Mouse (Mus musculus): Measurements from ENCODE around the gene Klrb1b. TPM values are rescaled to one million over a fixed set of nuclear protein-coding genes. Genes with fewer than 3 reads are reported as not detected.

Gene Klrb1b
- not detected in 2 replicates for polyA plus RNA-seq (2014; fragmentation: Nextera tagmentation; extraction: Ambion mirVana)

- Histone ChIP-seq H3K36me3 (ENCODE audit: control insufficient read depth, insufficient read depth, low read length) (no peaks in the 10 kb centered on the region), H3K4me3 (ENCODE audit: low read depth, low read length) (no peak within 1 kb of the TSS), H3K4me1 (replicated peaks; ENCODE audit: control insufficient read depth, insufficient read depth, low read length) (no peaks in the 10 kb centered on the region), H3K9me3 (ENCODE audit: control insufficient read depth, low read length) (no peaks in the 10 kb centered on the region), H3K27ac (ENCODE audit: low read depth, low read length) (no peak within 1 kb of the TSS), H3K27me3 (replicated peaks; ENCODE audit: control insufficient read depth, insufficient read depth, low read length) (no peaks in the 10 kb centered on the region), H3K4me2 (no peak within 1 kb of the TSS), H3K9ac (ENCODE audit: low read depth, low read length) (no peak within 1 kb of the TSS)
- 79% methylated on average over 6 of the region's 6 CpGs for WGBS
- DNase-seq (ENCODE audit: low spot score) (no peak), ATAC-seq (replicated peaks; ENCODE audit: low FRiP score) (no peak)
Measured at GRCm38 (mm10) chr6:128826132-128826531, at the start of gene Klrb1b, which contains the start of gene Gm44511. TSS of gene Klrb1b (minus strand) at chr6:128826331. TSS of gene Gm44511 (minus strand) at chr6:128826315.

- Histone ChIP-seq H3K4me3 (ENCODE audit: low read depth, low read length) (no peak overlapping the region), H3K9me3 (ENCODE audit: control insufficient read depth, low read length) (no peaks in the 10 kb centered on the region), H3K36me3 (ENCODE audit: control insufficient read depth, insufficient read depth, low read length) (no peaks in the 10 kb centered on the region), H3K4me2 (no peak overlapping the region), H3K9ac (ENCODE audit: low read depth, low read length) (no peak overlapping the region), H3K27ac (ENCODE audit: low read depth, low read length) (no peak overlapping the region), H3K27me3 (replicated peaks; ENCODE audit: control insufficient read depth, insufficient read depth, low read length) (no peaks in the 10 kb centered on the region), H3K4me1 (replicated peaks; ENCODE audit: control insufficient read depth, insufficient read depth, low read length) (no peaks in the 10 kb centered on the region)
- 94% methylated on average over 1 of the region's 1 CpGs for WGBS
- ATAC-seq (replicated peaks; ENCODE audit: low FRiP score), result no peak
- no peak for DNase-seq (ENCODE audit: low spot score)
Measured at GRCm38 (mm10) chr6:128871910-128872610, 45.9 kb upstream of the Klrb1b start.

- Histone ChIP-seq H3K9me3 (ENCODE audit: control insufficient read depth, low read length) (no peaks in the 10 kb centered on the region), H3K9ac (ENCODE audit: low read depth, low read length) (no peak overlapping the region), H3K36me3 (ENCODE audit: control insufficient read depth, insufficient read depth, low read length) (no peaks in the 10 kb centered on the region), H3K4me1 (replicated peaks; ENCODE audit: control insufficient read depth, insufficient read depth, low read length) (no peaks in the 10 kb centered on the region), H3K27ac (ENCODE audit: low read depth, low read length) (no peak overlapping the region), H3K4me2 (no peak overlapping the region), H3K4me3 (ENCODE audit: low read depth, low read length) (no peak overlapping the region), H3K27me3 (replicated peaks; ENCODE audit: control insufficient read depth, insufficient read depth, low read length) (no peaks in the 10 kb centered on the region)
- DNase-seq (ENCODE audit: low spot score) (no peak), ATAC-seq (replicated peaks; ENCODE audit: low FRiP score) (no peak)
- WGBS, result 24% methylated on average over 3 of the region's 3 CpGs
Measured at GRCm38 (mm10) chr6:128868861-128869260, 42.7 kb upstream of the Klrb1b start.

- no peak for DNase-seq (ENCODE audit: low spot score)
- 86% methylated on average over 2 of the region's 2 CpGs for WGBS
- Histone ChIP-seq H3K27ac (ENCODE audit: low read depth, low read length) (no peak overlapping the region), H3K27me3 (replicated peaks; ENCODE audit: control insufficient read depth, insufficient read depth, low read length) (no peaks in the 10 kb centered on the region), H3K9ac (ENCODE audit: low read depth, low read length) (no peak overlapping the region), H3K4me2 (no peak overlapping the region), H3K4me3 (ENCODE audit: low read depth, low read length) (no peak overlapping the region), H3K36me3 (ENCODE audit: control insufficient read depth, insufficient read depth, low read length) (no peaks in the 10 kb centered on the region), H3K9me3 (ENCODE audit: control insufficient read depth, low read length) (no peaks in the 10 kb centered on the region), H3K4me1 (replicated peaks; ENCODE audit: control insufficient read depth, insufficient read depth, low read length) (no peaks in the 10 kb centered on the region; the same call in 1 of the 2 replicates)
- no peak for ATAC-seq (replicated peaks; ENCODE audit: low FRiP score)
Measured at GRCm38 (mm10) chr6:128857976-128858375, 31.8 kb upstream of the Klrb1b start.

- WGBS, result 76% methylated on average over 5 of the region's 5 CpGs
- Histone ChIP-seq H3K4me3 (ENCODE audit: low read depth, low read length) (no peak overlapping the region), H3K9ac (ENCODE audit: low read depth, low read length) (no peak overlapping the region), H3K36me3 (ENCODE audit: control insufficient read depth, insufficient read depth, low read length) (no peaks in the 10 kb centered on the region), H3K4me2 (no peak overlapping the region), H3K4me1 (replicated peaks; ENCODE audit: control insufficient read depth, insufficient read depth, low read length) (no peaks in the 10 kb centered on the region; the same call in 1 of the 2 replicates), H3K9me3 (ENCODE audit: control insufficient read depth, low read length) (no peaks in the 10 kb centered on the region), H3K27ac (ENCODE audit: low read depth, low read length) (no peak overlapping the region), H3K27me3 (replicated peaks; ENCODE audit: control insufficient read depth, insufficient read depth, low read length) (no peaks in the 10 kb centered on the region)
- DNase-seq (ENCODE audit: low spot score), result no peak
- ATAC-seq (replicated peaks; ENCODE audit: low FRiP score), result 0 out of 2 replicates have a peak, but pooled peaks have one; percentile 36
Measured at GRCm38 (mm10) chr6:128856250-128856649, 30.1 kb upstream of the Klrb1b start.

GRCm38 (mm10) chr6:128855477-128855876 lies 29.3 kb upstream of the Klrb1b start:
- Histone ChIP-seq H3K36me3 (ENCODE audit: control insufficient read depth, insufficient read depth, low read length) (no peaks in the 10 kb centered on the region), H3K27ac (ENCODE audit: low read depth, low read length) (no peak overlapping the region), H3K4me3 (ENCODE audit: low read depth, low read length) (no peak overlapping the region), H3K4me1 (replicated peaks; ENCODE audit: control insufficient read depth, insufficient read depth, low read length) (no peaks in the 10 kb centered on the region; the same call in 1 of the 2 replicates), H3K9ac (ENCODE audit: low read depth, low read length) (no peak overlapping the region), H3K9me3 (ENCODE audit: control insufficient read depth, low read length) (no peaks in the 10 kb centered on the region), H3K27me3 (replicated peaks; ENCODE audit: control insufficient read depth, insufficient read depth, low read length) (no peaks in the 10 kb centered on the region), H3K4me2 (no peak overlapping the region)
- DNase-seq (ENCODE audit: low spot score) (no peak), ATAC-seq (replicated peaks; ENCODE audit: low FRiP score) (no peak)
- 35% methylated on average over 1 of the region's 1 CpGs for WGBS

GRCm38 (mm10) chr6:128854895-128855294 lies 28.8 kb upstream of the Klrb1b start:
- no peak overlapping the region for H3K4me3 ChIP-seq (ENCODE audit: low read depth, low read length)
- H3K27ac ChIP-seq (ENCODE audit: low read depth, low read length), result no peak overlapping the region
- 91% methylated on average over 3 of the region's 3 CpGs for WGBS
- H3K36me3 ChIP-seq (ENCODE audit: control insufficient read depth, insufficient read depth, low read length), result no peaks in the 10 kb centered on the region
- H3K4me2 ChIP-seq, result no peak overlapping the region
- no peak for ATAC-seq (replicated peaks; ENCODE audit: low FRiP score)
- no peaks in the 10 kb centered on the region; the same call in 1 of the 2 replicates for H3K4me1 ChIP-seq (replicated peaks; ENCODE audit: control insufficient read depth, insufficient read depth, low read length)
- no peaks in the 10 kb centered on the region for H3K9me3 ChIP-seq (ENCODE audit: control insufficient read depth, low read length)
- no peak overlapping the region for H3K9ac ChIP-seq (ENCODE audit: low read depth, low read length)
- H3K27me3 ChIP-seq (replicated peaks; ENCODE audit: control insufficient read depth, insufficient read depth, low read length), result no peaks in the 10 kb centered on the region
- no peak for DNase-seq (ENCODE audit: low spot score)

GRCm38 (mm10) chr6:128854024-128854820 lies 28.1 kb upstream of the Klrb1b start:
- Histone ChIP-seq H3K4me3 (ENCODE audit: low read depth, low read length) (no peak overlapping the region), H3K4me2 (no peak overlapping the region), H3K27me3 (replicated peaks; ENCODE audit: control insufficient read depth, insufficient read depth, low read length) (no peaks in the 10 kb centered on the region), H3K4me1 (replicated peaks; ENCODE audit: control insufficient read depth, insufficient read depth, low read length) (no peaks in the 10 kb centered on the region; the same call in 1 of the 2 replicates), H3K9me3 (ENCODE audit: control insufficient read depth, low read length) (no peaks in the 10 kb centered on the region), H3K36me3 (ENCODE audit: control insufficient read depth, insufficient read depth, low read length) (no peaks in the 10 kb centered on the region), H3K27ac (ENCODE audit: low read depth, low read length) (no peak overlapping the region), H3K9ac (ENCODE audit: low read depth, low read length) (no peak overlapping the region)
- no peak for DNase-seq (ENCODE audit: low spot score)
- peak; percentile 46 for ATAC-seq (replicated peaks; ENCODE audit: low FRiP score)
- WGBS, result 51% methylated on average over 12 of the region's 12 CpGs

Measured in liver, embryonic 11.5 days (tissue).